Mouse (Mus musculus) naive thymus-derived CD4-positive, alpha-beta T cell, adult 5 months (primary cell): ENCODE data around the gene Efhd1. TPM values are rescaled to one million over a fixed set of nuclear protein-coding genes. Genes with fewer than 3 reads are reported as not detected.

ENCODE experiments used
- polyA plus RNA-seq: library from polyadenylated mRNA; unstranded; fragments of 100-300 nt; shearing (Covaris generic); gene quantifications from one replicate; pipeline ENCODE4 v1.2.1, GENCODE M21; 2017

Efhd1 gene
- not detected for polyA plus RNA-seq

GRCm38 (mm10) chr1:87264134-87265006, at the start of gene Efhd1:
Efhd1 (plus strand) TSS chr1:87264363.

GRCm38 (mm10) chr1:87326742-87327163, 62.6 kb downstream of the Efhd1 start, which contains the start of gene Gigyf2:
Gigyf2 (plus strand) TSS chr1:87326998.

Other genes starting within 250 kb of the Efhd1 start
- gene Alppl2, start 174.4 kb upstream of the Efhd1 start, polyA plus RNA-seq = not detected
- not detected for gene Alpi, start 162.8 kb upstream of the Efhd1 start, polyA plus RNA-seq
- gene Akp3, start 139.4 kb upstream of the Efhd1 start, polyA plus RNA-seq = not detected
- not detected for gene Ecel1, start 107.8 kb upstream of the Efhd1 start, polyA plus RNA-seq
- gene Prss56, start 81.0 kb upstream of the Efhd1 start, polyA plus RNA-seq = not detected
- not detected for gene Chrnd, start 73.8 kb upstream of the Efhd1 start, polyA plus RNA-seq
- gene Chrng, start 59.7 kb upstream of the Efhd1 start, polyA plus RNA-seq = not detected
- 169 TPM for gene Eif4e2, start 50.4 kb upstream of the Efhd1 start, polyA plus RNA-seq
- gene Gigyf2, start 62.6 kb downstream of the Efhd1 start, polyA plus RNA-seq = 66.0 TPM
- gene Kcnj13, start 130.4 kb downstream of the Efhd1 start, polyA plus RNA-seq = not detected
- not detected for gene Snorc, start 205.9 kb downstream of the Efhd1 start, polyA plus RNA-seq
- not detected for gene Neu2, start 245.5 kb downstream of the Efhd1 start, polyA plus RNA-seq